Mouse (Mus musculus) heart, embryonic 15.5 days (tissue): ENCODE measurements around the gene Vps13c. TPM values are rescaled to one million over a fixed set of nuclear protein-coding genes. Genes with fewer than 3 reads are reported as not detected.
A peak's percentile ranks its signal among the peaks of the same experiment; 100 is the strongest.

Experiments
- ATAC-seq: fragments of 200-750 bp; cut with Nextera tagmentation; replicated peaks from 2 replicates; pipeline ENCODE4 v1.8.0; 2017; ENCODE audit warnings: low read depth, moderate TSS enrichment; ENCODE audit not compliant: insufficient number of reproducible peaks, insufficient read depth, low FRiP score
- H3K27ac ChIP-seq: fragments of 300-500 bp; sonication (generic); 2 replicates; pipeline ENCODE4 v1.5.1; 2015; ENCODE audit warnings: mild to moderate bottlenecking, inconsistent platforms
- H3K27me3 ChIP-seq: fragments of 300-500 bp; sonication (generic); 2 replicates; pipeline ENCODE4 v1.6.1; 2015; ENCODE audit warnings: inconsistent platforms
- H3K36me3 ChIP-seq: fragments of 300-500 bp; sonication (generic); 2 replicates; pipeline ENCODE4 v1.6.1; 2015; ENCODE audit warnings: mild to moderate bottlenecking, inconsistent platforms
- H3K4me1 ChIP-seq: fragments of 300-500 bp; sonication (generic); replicated peaks from 2 replicates; pipeline ENCODE4 v1.6.1; 2015; ENCODE audit warnings: inconsistent platforms
- H3K4me2 ChIP-seq: fragments of 300-500 bp; sonication (generic); 2 replicates; pipeline ENCODE4 v1.6.1; 2015; ENCODE audit warnings: inconsistent platforms, mild to moderate bottlenecking, moderate library complexity
- H3K4me3 ChIP-seq: fragments of 300-500 bp; sonication (generic); 2 replicates; pipeline ENCODE4 v1.5.1; 2015; ENCODE audit warnings: mild to moderate bottlenecking, inconsistent platforms
- H3K9ac ChIP-seq: fragments of 300-500 bp; sonication (generic); 2 replicates; pipeline ENCODE4 v1.6.1; 2015; ENCODE audit warnings: mild to moderate bottlenecking, inconsistent platforms
- H3K9me3 ChIP-seq: fragments of 300-500 bp; sonication (generic); replicated peaks from 2 replicates; pipeline ENCODE4 v1.6.1; 2016; ENCODE audit warnings: inconsistent platforms
- WGBS: fragments of 180-500 bp; shearing (Covaris S2); methylation state at CpG from one replicate; pipeline ENCODE4 v1.1.7; 2015; ENCODE audit warnings: mixed read lengths; 5-methylcytosine and 5-hydroxymethylcytosine counted together
- polyA plus RNA-seq: library from polyadenylated mRNA; unstranded; fragments of >200 nt; fragmentation: Nextera tagmentation; extraction: Ambion mirVana; gene quantifications from 2 replicates; pipeline ENCODE4 v1.2.1, GENCODE M21; 2015

Vps13c gene
- polyA plus RNA-seq, 1 experiment from 2014 or later: 4.7 TPM

DNA sequence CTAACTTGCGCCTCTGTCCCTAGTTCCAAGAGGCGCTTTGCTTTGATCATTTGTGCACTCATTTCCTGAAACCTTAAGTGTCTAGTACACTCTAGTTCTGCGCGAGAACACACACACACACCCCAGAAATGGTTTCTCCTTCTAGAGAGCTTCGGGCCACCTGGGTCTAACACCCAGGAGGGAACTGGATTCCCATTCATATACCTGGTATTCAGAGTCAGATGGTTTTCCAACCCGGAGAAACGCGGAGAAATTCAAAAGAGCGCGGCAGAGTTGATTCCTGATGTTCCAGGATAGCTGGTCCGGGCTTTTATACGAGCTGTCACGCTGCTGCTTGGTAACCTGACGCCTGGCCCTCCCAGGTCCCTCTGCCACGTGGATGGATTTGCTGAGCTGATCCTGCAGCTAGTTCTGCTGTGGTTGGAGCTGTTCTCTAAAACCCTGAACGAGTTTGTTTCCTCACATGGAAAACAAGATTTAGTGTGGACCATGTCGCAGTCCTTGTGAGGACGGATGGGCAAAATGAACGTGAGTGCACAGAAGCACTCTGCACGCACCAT, 8.1 kb upstream of the Vps13c start, which contains the start of gene C2cd4a:
C2cd4a (minus strand) TSS at position 285 of the 560 bp plus-strand sequence.
- Histone ChIP-seq H3K4me3 (peak within 1 kb of the TSS; percentile 60), H3K27me3 (peaks cover 52% of the 10 kb centered on the region), H3K36me3 (no peaks in the 10 kb centered on the region), H3K4me1 (peaks cover 20% of the 10 kb centered on the region), H3K4me2 (peak within 1 kb of the TSS; percentile 98), H3K9me3 (no peaks in the 10 kb centered on the region), H3K9ac (peak within 1 kb of the TSS; percentile 52), H3K27ac (no peak within 1 kb of the TSS)
- 3% methylated on average over 20 of the region's 20 CpGs for WGBS
- no peak for ATAC-seq

DNA sequence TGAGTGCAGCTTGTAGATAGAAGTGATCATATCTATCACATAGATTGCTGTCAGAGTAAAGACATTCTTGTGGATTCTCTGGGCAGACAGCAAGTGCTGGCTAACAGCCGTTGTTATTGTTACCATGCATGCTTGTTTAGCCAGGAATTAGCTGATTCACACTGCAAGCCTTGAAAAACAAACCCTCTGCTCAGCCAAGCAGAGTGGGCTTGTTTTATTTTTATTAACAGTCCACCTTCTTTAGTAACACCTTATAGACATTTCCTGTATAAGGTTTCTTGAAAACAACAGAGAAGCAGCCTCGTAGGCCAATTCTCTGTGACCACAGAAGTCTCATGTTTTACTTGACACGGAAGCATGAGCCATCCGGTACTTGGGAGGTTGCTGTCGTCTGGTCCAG, 5.7 kb upstream of the Vps13c start:
- Histone ChIP-seq H3K9ac (no peak overlapping the region), H3K27me3 (peaks cover 43% of the 10 kb centered on the region), H3K27ac (no peak overlapping the region), H3K4me2 (no peak overlapping the region), H3K9me3 (no peaks in the 10 kb centered on the region), H3K4me3 (no peak overlapping the region), H3K36me3 (no peaks in the 10 kb centered on the region), H3K4me1 (peaks cover 20% of the 10 kb centered on the region)
- no peak for ATAC-seq
- 79% methylated on average over 5 of the region's 5 CpGs for WGBS

DNA sequence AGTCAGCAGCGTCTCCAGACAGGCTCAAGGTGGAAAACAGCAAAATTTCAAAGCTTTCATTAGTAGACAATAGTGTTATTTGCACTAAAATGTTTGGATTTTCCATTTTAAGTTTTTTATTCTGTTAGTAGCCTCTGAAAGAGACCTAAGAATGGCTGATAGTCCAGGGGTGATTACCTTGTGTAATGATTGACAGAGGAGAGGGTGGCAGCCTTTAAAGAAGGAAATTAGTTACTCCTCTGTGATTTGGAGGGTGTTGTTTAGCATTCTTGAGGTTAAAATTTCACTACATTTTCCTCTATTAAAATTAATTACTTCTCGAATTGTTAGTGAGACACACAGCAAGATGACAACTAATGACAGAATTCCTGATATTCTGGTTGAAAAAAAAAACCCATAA, 2.9 kb upstream of the Vps13c start:
- WGBS: 79% methylated on average over 2 of the region's 2 CpGs
- no peak overlapping the region for H3K9ac ChIP-seq
- ATAC-seq: no peak

DNA sequence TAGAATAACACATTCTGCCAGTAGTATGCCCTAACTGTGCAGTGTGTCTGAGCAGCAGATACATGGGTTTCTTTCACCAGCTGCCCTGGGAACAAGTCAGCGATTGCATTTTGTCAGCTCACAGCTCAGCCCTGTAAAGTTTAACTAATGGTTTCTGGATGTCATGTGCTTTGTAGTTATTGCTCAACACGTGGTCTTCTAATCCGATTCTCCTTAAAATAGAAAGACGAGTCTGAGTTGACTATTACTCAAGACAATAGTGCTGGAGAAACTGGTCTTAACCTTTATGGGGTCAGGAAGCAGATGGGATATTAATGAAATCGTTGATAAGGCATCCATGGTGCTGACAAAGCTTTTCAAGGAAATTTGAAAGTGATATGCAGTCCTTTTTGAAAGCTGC, 2.6 kb downstream of the Vps13c start:
- H3K9ac ChIP-seq: no peak overlapping the region
- H3K9me3 ChIP-seq: no peaks in the 10 kb centered on the region
- no peak overlapping the region for H3K4me2 ChIP-seq
- H3K4me3 ChIP-seq: no peak overlapping the region
- WGBS: 39% methylated on average over 5 of the region's 5 CpGs
- H3K36me3 ChIP-seq: no peaks in the 10 kb centered on the region
- no peaks in the 10 kb centered on the region for H3K27me3 ChIP-seq
- peaks cover 15% of the 10 kb centered on the region; the same call in 1 of the 2 replicates for H3K4me1 ChIP-seq
- ATAC-seq: no peak
- H3K27ac ChIP-seq: no peak overlapping the region

More for the DNA sequence above, 2.9 kb upstream of the Vps13c start:
- Histone ChIP-seq H3K4me3 (no peak overlapping the region), H3K27me3 (peaks cover 16% of the 10 kb centered on the region), H3K4me2 (no peak overlapping the region), H3K4me1 (peaks cover 15% of the 10 kb centered on the region), H3K9me3 (no peaks in the 10 kb centered on the region), H3K27ac (no peak overlapping the region), H3K36me3 (no peaks in the 10 kb centered on the region)

DNA sequence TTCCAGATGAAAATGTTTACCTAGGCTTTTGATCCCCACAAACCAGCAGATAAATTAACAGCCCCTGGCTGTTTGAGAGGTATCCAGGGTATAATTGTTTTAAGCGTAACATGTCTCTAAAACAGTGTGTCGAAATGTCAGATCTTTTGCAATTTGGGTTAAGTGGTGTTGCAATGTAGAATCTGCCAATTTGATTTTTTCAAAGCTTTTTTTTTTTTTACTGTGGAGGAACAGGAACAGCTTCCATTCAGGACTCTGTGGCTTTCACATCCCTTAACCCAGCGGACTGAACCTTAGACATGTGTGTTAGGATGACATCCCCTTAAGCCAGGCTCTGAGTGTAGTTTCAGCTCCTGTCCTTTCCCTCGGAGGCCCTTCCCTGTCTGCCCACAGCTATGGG, 4.8 kb downstream of the Vps13c start:
- H3K9me3 ChIP-seq: no peaks in the 10 kb centered on the region
- no peak overlapping the region for H3K27ac ChIP-seq
- H3K9ac ChIP-seq: no peak overlapping the region
- 77% methylated on average over 4 of the region's 4 CpGs for WGBS
- H3K4me2 ChIP-seq: no peak overlapping the region
- H3K4me3 ChIP-seq: no peak overlapping the region
- H3K27me3 ChIP-seq: no peaks in the 10 kb centered on the region
- no peak for ATAC-seq
- peaks cover 15% of the 10 kb centered on the region; the same call in 1 of the 2 replicates for H3K4me1 ChIP-seq
- no peaks in the 10 kb centered on the region for H3K36me3 ChIP-seq

DNA sequence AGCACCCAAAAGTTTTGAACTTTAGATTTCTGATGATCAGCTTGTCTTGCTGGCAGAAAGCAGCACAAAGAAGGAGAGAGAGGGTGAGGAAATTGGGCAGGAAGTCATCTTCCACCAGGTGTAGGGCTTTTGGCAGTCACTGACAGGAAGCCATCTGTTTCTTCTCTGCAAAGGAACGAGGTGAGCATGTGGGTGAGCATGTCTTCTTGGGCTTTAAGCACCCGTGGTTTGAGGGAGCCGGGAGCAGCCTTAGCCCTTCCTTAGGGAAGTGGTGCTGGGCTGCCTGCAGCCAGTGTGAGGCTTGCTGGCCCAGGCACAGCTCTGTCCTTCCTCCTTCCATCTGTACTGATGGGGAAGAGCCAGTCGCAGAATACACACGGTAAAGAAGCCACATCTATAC, 5.5 kb downstream of the Vps13c start:
- ATAC-seq: no peak
- Histone ChIP-seq H3K4me1 (peaks cover 14% of the 10 kb centered on the region; the same call in 1 of the 2 replicates), H3K27me3 (no peaks in the 10 kb centered on the region), H3K27ac (no peak overlapping the region), H3K9ac (no peak overlapping the region), H3K36me3 (no peaks in the 10 kb centered on the region), H3K4me3 (no peak overlapping the region), H3K9me3 (no peaks in the 10 kb centered on the region), H3K4me2 (no peak overlapping the region)
- WGBS: 67% methylated on average over 5 of the region's 5 CpGs

DNA sequence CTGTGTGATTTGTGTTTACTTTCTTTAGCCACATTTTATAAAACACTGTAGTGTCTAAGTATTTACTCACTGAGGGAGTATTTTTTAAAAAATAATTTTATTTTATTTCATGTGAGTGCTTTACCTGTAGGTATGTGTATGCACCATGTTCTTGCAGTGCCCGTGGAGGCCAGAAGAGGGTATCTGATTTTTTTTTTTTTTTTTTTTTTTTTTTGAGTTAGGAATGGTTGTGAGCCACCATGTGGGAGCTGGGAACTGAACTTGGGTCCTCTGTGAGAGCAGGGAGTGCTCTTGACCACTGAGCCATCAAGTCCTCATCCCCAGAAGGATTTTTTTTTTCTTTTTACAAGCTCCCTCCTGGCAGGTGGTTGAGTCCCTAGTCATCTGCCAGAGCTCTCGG, 5.9 kb downstream of the Vps13c start:
- H3K9me3 ChIP-seq: no peaks in the 10 kb centered on the region
- H3K27me3 ChIP-seq: no peaks in the 10 kb centered on the region
- H3K9ac ChIP-seq: no peak overlapping the region
- H3K36me3 ChIP-seq: no peaks in the 10 kb centered on the region
- ATAC-seq: no peak
- H3K4me2 ChIP-seq: no peak overlapping the region
- H3K4me1 ChIP-seq: peaks cover 10% of the 10 kb centered on the region; the same call in 1 of the 2 replicates
- H3K4me3 ChIP-seq: no peak overlapping the region
- WGBS: 89% methylated on average over 2 of the region's 2 CpGs
- H3K27ac ChIP-seq: no peak overlapping the region

DNA sequence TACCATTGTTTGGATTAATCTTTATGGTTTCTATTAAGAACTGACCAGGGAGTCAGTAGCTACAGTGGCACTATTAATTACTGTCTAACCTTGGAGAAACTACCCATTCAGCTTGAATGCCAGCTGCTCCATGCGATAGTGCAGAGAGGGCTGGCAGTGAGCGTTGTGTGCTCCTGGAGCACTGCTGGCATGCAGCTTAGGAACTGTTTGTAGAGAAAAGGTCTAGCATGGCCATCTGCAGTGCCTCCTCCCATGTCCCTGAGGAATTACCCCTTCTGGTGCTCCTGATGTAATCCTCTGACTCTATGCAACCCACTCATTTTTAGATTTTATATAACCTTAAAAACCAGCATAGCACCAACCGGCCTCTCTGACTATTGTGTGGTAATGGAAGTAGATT, 7.4 kb downstream of the Vps13c start:
- Histone ChIP-seq H3K27ac (no peak overlapping the region), H3K9me3 (no peaks in the 10 kb centered on the region), H3K4me3 (no peak overlapping the region), H3K4me1 (no peaks in the 10 kb centered on the region; the same call in 1 of the 2 replicates), H3K36me3 (no peaks in the 10 kb centered on the region), H3K27me3 (no peaks in the 10 kb centered on the region), H3K4me2 (no peak overlapping the region), H3K9ac (no peak overlapping the region)
- 93% methylated on average over 3 of the region's 3 CpGs for WGBS
- no peak for ATAC-seq

DNA sequence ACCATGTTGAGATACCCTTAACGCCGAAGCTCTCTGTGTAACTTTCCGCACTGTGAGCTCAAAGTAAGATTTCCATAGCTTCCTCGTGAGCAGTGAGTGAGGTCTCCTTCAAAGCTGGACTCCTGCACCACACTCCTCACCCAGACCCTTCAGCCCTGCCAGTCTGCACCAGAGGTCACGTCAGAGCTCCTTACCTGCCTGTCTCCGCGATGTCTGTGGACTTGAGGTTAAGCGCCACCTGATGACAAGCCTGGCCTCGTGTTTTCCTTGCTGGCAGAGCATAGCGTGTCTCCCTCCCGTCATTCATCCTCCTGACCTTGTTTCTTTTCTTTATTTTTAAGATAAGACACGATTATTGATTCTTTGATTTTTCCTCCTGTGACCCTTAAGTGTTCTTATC, 9.2 kb downstream of the Vps13c start:
- Histone ChIP-seq H3K4me2 (no peak overlapping the region), H3K27ac (no peak overlapping the region), H3K4me3 (no peak overlapping the region), H3K4me1 (no peaks in the 10 kb centered on the region; the same call in 1 of the 2 replicates), H3K36me3 (peaks cover 4% of the 10 kb centered on the region; the same call in 1 of the 2 replicates), H3K9me3 (no peaks in the 10 kb centered on the region), H3K9ac (no peak overlapping the region), H3K27me3 (no peaks in the 10 kb centered on the region)
- ATAC-seq: no peak
- 71% methylated on average over 12 of the region's 12 CpGs for WGBS

DNA sequence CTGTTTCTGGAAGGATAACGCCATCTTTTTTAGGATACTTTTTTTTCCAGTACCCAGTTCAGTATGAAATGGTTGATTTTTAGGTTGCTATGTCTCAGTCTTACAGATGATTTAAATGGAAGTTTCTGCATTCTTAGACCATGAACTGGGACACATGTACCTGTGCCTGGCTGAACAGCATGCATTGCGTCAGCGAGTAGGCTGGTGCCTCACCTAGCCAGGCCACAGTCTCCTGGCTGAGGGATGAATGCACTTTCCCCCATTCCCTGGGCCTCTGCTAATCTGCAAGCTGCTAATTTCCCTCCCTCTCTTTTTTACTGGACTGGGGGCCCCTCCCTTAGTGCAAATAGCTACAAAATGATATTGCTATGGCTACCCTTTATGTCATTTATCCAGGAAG, 9.7 kb downstream of the Vps13c start:
- WGBS: 87% methylated on average over 3 of the region's 3 CpGs

DNA sequence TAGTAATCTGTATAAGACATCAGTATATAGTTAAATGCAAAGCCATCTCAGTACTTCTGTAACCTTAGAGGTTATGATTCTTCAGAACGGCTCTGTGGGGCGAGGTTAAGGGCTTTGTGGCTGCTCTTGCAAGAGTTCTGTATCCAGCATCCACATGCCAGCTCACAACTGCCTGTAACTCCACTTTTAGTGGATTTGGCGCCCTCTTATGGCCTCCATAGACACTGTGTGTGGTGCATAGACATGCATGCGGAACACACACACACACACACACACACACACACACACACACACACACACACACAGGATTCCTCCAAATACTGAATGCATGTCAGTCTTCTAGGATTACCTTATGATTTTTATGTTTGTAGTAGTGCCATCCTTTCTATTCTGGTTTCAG, 11.0 kb downstream of the Vps13c start:
- WGBS: 78% methylated on average over 4 of the region's 4 CpGs
- H3K4me3 ChIP-seq: no peak overlapping the region
- no peak overlapping the region for H3K9ac ChIP-seq
- no peaks in the 10 kb centered on the region for H3K4me1 ChIP-seq
- no peak for ATAC-seq
- H3K27ac ChIP-seq: no peak overlapping the region
- H3K27me3 ChIP-seq: no peaks in the 10 kb centered on the region
- H3K36me3 ChIP-seq: peaks cover 11% of the 10 kb centered on the region
- no peak overlapping the region for H3K4me2 ChIP-seq
- H3K9me3 ChIP-seq: no peaks in the 10 kb centered on the region

More for the DNA sequence above, 9.7 kb downstream of the Vps13c start:
- H3K4me2 ChIP-seq: no peak overlapping the region
- H3K9me3 ChIP-seq: no peaks in the 10 kb centered on the region
- H3K27ac ChIP-seq: no peak overlapping the region
- H3K36me3 ChIP-seq: peaks cover 6% of the 10 kb centered on the region
- H3K4me1 ChIP-seq: no peaks in the 10 kb centered on the region; the same call in 1 of the 2 replicates
- no peak overlapping the region for H3K9ac ChIP-seq
- H3K4me3 ChIP-seq: no peak overlapping the region
- H3K27me3 ChIP-seq: no peaks in the 10 kb centered on the region
- ATAC-seq: no peak

DNA sequence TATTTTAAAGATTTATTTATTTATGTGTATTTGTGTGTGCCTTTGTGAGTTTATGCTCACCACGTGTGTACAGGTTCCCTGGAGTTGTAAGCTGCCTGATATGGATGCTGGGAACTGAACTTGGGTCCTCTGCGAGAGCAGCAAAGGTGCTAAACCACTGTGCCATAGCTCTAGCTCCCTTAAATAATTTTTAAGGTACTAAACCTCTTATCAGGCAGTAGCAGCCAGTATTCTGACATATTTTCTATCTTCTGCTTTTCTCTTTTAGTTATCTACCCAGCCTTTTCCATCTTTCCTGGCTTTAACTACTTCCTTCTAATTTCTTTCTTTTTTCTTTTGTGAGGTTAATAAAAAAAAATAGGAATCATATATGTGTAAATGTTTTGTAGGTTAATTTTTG, 20.1 kb downstream of the Vps13c start:
- no peak overlapping the region for H3K9ac ChIP-seq
- ATAC-seq: no peak
- no peaks in the 10 kb centered on the region for H3K27me3 ChIP-seq
- no peaks in the 10 kb centered on the region for H3K4me1 ChIP-seq
- WGBS: 80% methylated on average over 2 of the region's 2 CpGs
- H3K4me3 ChIP-seq: no peak overlapping the region
- H3K36me3 ChIP-seq: peaks cover 17% of the 10 kb centered on the region
- H3K9me3 ChIP-seq: no peaks in the 10 kb centered on the region
- H3K4me2 ChIP-seq: no peak overlapping the region
- H3K27ac ChIP-seq: no peak overlapping the region
